Mouse (Mus musculus) right cerebral cortex, postnatal 25 days (tissue): ENCODE measurements around the gene Homer2.

Experiments used
- DNase-seq: peaks from one replicate; pipeline ENCODE4 v3.0.0; 2022

Homer2 gene

DNA sequence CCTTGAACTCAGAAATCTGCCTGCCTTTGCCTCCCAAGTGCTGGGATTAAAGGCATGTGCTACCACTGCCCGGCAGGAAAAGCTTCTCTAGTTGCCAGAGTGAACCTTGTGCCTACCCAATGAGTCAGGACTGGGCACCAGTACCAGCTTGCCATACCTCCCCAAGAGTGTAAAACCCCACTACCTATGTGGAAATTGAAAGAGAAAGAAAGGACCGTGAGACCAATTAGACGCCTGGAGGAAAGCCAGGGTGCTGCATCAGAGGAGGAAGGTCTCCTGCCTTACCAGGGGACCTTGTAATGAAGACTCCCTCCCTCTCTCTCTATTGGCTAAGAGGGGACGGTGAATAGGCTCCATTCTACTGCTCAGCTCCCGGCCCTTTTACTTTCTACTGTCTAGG, 59.4 kb downstream of the Homer2 start:
- DNase-seq: no peak

- DNase-seq: no peak
Observed at GRCm38 (mm10) chr7:81644551-81645235, 62.6 kb downstream of the Homer2 start.

- DNase-seq: no peak
Observed at GRCm38 (mm10) chr7:81641101-81641500, 66.2 kb downstream of the Homer2 start.

DNA sequence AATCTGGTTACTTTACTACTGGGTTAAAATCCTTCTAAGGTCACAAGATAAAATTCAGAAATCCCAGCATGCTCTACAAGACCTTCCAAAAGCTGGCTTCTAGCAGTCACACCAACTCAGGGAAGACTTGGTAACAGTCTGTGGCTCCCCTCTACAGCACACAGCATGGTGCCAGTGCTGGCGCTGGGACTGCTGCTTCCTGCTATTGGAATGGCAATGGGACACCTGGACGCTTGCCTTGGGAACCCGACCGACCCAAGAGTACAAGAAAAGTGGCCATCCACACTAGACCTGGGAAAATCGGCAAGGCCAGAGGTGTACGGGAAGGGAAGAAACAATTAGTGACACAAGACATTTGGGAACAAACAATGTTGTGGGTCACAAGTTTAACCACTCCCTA, 74.7 kb downstream of the Homer2 start:
- no peak for DNase-seq

GRCm38 (mm10) chr7:81631261-81631660, 76.1 kb downstream of the Homer2 start:
- no peak for DNase-seq

DNA sequence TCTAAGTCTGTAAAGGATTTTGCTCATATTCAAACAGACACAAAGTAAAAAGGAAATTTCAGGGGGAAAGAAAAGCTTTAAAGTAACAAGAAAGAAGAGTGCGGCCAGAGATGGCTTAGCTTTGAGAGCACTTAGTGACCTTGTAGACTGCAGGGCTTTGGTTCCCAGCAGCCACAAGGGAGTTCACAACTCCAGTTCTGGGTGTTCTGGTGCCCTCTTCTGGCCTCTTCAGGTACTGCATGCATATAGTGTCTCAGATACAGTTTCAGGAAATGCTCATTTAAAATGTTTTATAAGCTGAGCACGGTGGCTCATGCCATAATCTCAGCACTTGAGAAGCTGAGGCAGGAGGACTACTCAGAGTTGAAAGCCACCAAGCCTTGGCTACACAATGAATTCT, 80.9 kb downstream of the Homer2 start:
- DNase-seq: no peak

GRCm38 (mm10) chr7:81623767-81624166, 83.6 kb downstream of the Homer2 start:
- no peak for DNase-seq

GRCm38 (mm10) chr7:81622793-81623192, 84.5 kb downstream of the Homer2 start:
- DNase-seq: no peak

DNA sequence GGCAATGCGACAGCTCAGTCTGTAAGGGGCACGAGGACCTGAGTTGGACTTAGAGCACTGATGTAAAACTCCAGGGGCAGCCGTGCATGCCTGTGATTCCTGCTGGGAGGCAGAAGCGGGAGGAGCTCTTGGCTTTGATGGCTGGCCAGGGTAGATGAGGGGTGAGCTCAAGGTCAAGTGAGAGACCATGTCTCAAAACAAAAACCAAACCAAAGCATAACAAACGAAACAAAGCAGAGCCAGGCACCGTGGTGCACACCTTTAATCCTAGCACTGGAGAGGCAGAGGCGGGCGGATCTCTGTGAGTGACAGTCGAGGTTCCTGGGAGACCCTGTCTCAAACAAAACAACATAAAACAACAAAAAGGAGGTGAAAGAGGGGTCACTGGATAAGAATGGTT, 92.3 kb downstream of the Homer2 start:
- DNase-seq: no peak

DNA sequence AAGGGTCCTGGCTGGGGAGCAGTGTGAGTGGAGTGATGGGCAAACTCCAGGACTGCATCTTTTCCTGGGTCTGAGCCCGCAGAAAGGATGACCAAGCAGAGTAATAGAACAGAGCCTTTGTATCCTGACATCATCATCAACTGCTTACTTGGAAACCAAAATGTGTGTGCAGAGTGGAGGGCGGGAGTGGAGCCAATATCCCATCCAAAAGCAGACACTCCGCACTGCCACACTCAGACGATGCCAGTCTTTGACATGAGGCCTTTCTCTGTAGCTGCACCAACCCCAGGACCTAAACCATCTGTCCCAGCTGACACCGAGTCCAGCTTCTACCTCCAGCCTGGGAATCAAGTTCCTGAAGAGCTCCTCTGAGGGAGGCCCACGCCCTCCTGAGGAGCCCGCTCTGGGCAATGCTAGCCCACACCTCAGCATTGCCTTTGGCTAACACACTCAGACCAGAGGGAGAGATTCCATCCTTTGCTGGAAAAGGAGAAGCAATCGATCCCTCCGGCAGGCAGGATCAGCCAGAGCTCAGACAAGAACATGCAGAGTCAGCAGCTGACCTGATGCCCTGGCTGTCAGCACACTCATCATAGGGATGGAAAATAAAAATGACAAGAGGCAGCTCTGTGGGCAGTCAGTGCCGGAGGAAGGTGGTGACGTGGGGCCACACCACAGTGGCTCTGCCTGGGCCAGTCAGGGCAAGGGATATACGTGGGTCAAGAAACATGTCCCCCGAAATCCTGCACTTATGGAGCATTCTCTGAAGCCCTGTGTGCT, 94.3 kb downstream of the Homer2 start:
- DNase-seq: no peak

GRCm38 (mm10) chr7:81610125-81610524, 97.2 kb downstream of the Homer2 start:
- DNase-seq: no peak

- no peak for DNase-seq
Observed at GRCm38 (mm10) chr7:81606452-81606851, 100.9 kb downstream of the Homer2 start.

GRCm38 (mm10) chr7:81605489-81605888, 101.8 kb downstream of the Homer2 start:
- DNase-seq: no peak

DNA sequence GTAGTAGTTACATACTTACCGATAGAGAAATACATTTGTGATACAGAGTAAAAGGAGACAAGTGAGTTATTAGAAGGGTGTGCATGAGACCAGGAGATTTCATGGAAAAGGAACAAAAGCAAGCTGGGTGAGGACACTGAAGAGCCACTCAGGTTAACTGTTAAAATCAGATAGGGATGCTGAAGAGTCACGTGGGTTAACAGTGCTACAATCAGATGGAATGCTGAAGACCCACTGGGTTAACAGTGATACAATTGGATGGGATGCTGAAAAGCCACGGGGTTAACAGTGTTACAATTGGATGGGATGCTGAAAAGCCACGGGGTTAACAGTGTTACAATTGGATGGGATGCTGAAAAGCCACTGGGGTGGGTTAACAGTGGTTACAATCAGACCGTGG, 102.3 kb downstream of the Homer2 start:
- DNase-seq: no peak

DNA sequence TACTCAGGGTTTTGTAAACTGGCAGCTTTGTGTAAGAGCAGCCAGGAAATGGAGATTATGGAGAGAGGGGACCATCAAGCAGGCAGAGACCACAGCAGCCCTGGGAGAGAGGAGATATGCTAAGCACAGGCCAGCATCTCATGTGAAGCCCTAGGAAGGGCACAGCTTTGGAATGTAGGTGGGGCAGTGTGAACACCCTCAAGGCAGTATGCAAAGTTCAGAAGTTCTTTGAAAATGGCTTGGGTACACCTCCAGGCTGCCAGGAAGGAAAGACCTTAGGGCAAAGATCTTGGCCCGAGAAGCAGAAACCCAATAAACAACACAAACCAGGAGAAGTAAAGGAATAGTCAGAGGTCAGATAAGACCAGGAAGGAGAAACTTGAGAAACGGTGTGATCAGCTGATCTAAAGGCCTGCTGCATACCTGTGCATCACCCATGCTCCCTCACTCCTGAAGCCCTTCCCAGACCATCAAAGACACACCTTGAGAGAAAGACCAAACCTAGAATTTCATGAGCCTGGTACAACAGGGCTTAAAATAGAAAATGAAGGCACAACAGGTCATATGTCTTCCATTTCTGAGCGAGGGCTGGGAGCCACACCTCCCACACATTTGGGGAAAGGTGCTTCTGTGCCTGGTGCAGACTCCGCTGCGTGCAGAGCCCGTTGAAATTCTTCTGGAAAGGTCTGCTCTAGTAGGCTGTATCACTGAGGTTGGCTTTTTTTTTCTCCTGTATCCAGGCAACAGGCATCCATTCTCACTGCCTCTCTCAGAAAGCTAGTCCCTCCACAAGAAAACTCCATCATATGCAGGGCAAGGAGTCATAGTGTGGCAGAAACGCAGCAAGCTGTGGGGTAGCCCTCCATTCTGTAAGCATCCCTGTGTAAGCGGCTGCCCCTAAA, 107.7 kb downstream of the Homer2 start:
- peak; percentile 31 for DNase-seq

DNA sequence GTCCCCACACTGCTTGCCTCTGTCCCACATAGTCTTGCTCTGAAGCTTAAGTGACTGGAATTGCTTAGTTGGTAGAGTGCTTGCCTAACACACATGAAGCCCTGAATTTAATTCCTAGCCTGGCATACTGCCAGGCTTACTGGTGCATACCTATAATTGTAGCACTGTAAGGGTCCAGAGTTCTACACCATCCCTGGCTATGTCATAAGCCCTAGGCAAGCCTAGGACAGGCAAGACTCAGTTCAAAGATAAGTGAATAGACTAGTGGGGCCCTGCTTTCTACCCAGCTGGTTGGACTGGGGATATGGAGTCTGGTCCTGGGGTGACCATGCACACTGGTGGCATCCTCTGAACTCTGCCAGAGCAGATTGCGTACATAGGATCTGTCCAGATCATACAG, 109.7 kb downstream of the Homer2 start:
- no peak for DNase-seq

DNA sequence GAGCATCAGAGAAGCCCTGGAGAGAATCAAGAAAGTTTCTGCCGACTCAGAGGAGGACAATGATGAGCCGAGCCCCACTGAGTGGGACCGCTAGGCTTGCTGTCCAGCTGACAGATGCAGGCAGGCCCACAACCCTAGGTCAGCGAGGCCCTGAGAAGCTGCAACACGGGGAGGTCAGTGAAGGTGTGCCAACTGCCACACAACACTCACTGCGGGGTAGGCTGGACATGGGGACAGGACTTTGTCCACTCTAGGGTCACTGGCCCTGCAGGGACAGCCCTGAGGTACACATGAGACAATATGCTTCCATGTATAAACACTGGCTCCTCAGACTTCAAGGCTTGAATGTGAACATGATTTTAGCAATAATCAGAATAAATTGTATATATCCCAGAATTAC, 111.2 kb downstream of the Homer2 start:
- no peak for DNase-seq

GRCm38 (mm10) chr7:81595056-81595455, 112.3 kb downstream of the Homer2 start:
- DNase-seq: no peak

DNA sequence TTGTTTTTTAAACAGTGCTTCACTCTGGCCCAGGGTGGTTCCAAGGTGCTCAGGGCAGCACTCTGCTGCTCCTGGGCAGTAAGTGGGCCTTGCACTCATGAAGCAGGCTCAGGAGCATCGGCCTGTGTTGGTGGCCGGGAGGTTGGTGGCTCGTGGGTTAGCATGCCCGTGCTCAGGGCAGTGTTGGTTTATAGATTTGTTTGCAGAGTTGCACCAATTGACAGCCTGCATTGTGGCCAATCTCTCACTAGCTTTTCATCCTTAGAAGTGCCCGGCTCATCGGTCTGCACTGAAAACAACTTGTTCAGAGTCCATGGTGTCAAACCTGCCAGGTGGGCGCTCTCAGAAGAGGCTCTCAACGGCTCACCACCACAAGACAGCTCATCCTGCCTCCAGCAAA, 113.9 kb downstream of the Homer2 start:
- no peak for DNase-seq

DNA sequence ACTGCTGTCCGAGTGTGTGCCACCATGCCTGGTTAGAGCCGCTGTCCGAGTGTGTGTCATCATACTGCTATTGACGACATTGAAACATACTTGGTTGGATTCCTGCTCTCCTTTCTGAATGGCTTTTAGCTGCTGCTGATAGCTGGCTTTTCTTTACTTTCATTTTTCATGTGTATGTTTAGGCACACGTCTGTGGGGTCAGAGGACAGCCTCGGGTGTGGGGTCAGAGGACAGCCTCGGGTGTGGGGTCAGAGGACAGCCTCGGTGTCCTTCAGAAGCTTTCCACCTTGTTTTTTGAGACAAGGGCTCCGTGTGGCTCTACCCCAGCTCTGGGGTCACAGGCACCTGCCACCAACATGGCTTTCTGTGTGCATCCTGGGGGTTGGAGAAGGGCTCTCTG, 114.6 kb downstream of the Homer2 start:
- no peak for DNase-seq

- DNase-seq: no peak
Observed at GRCm38 (mm10) chr7:81587238-81587637, 120.1 kb downstream of the Homer2 start.

DNA sequence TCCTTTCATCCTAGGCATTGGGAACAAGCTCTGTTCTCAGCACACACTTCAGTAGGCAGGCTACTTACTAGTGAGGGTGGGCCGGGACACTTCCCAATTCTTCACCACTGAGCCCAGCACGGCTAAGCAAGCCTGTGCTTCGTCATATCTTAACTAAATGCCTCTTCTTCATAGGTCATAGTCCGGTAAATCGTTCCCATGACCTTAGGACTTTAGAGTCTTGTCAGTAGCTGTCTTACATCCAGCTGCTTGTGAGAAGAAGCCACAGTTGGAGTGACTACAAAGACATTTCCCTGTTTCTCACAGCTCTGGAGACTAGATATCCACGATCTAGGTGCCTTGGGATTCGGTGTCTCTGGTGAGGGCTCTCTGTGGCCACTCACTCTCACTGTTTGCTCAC, 122.0 kb downstream of the Homer2 start:
- DNase-seq: no peak

DNA sequence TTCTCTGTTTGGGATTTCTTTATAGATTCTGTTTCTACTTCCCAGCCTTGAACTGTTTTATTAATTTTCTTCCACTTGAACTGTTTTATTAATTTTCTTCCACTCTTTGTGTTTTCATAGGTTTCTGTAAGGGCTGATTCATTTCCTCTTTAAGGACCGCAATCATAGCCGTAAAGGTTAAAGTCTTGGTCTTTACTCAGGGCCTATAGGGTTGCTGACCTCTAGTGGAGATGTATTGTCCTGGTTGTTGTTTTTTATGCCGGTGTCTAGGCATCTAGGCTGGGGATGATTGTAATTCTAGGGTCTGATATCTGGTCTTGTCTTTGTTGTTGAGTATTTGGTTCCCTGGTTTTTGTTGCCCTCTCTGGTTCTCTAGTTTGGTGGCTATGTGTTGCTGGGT, 123.8 kb downstream of the Homer2 start:
- no peak for DNase-seq

- no peak for DNase-seq
Observed at GRCm38 (mm10) chr7:81579312-81579711, 128.0 kb downstream of the Homer2 start.
